Mouse (Mus musculus): ENCODE measurements at regions not wholly inside any gene's neighbourhood (a gene's known extent, or its start where the extent isn't known, plus 50 kb on each side); places are given as distances from the start of the nearest gene placed in this dataset.
A peak's percentile ranks its signal among the peaks of the same experiment; 100 is the strongest.
"Not testable (repeated sequence)": the region's sequence is repeated elsewhere in the genome, so short reads cannot be mapped to it uniquely, and the experiment has no call there.

DNA sequence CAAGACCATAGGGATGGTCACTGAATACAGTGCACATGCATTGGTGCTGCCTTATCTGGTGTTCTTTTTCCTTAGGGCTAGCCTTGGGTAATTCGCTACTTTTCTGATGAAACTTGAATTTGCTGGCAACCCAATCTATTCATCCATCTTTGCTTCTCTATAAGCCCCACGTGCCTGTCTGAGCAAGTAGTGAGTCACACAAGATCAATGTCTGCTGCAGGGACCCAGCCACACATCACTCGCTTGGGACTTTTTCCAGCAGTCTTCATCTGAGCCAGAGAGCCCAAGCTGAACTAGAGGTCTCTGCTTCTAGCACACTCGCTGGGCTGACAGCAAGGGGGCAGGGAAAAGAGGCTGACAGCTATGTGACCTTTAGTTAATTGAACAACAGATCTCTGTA, 464.3 kb upstream of the Nmur2 start:
- DNase-seq: no peak

- DNase-seq: no peak
These were observed 474.1 kb upstream of the Nmur2 start for GRCm38 (mm10) chr11:56514941-56515340.

GRCm38 (mm10) chr11:56518486-56518885, 477.7 kb upstream of the Nmur2 start:
- DNase-seq: no peak

- DNase-seq: no peak
These were observed 460.5 kb upstream of the Gria1 start for GRCm38 (mm10) chr11:56550736-56551135.

DNA sequence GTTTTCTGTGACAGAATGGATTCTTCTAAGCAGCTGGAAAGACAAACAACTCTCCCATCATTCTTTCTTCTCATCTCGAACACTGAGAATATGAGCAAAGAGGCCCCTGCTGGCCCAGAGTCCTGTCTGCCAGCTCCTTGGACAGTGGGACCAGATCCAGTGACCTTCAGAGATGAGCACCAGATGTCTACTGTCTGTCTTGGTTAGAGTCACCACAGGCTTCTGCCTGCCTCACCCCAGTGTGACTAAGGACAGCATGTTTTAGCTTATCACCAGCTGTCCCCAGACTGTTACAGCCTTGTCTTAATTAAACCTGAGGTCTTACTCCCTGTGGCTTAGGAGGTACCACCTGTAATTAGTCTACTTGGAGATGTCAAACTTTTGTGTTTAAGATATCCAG, 454.9 kb upstream of the Gria1 start:
- DNase-seq: peak; percentile 30

DNA sequence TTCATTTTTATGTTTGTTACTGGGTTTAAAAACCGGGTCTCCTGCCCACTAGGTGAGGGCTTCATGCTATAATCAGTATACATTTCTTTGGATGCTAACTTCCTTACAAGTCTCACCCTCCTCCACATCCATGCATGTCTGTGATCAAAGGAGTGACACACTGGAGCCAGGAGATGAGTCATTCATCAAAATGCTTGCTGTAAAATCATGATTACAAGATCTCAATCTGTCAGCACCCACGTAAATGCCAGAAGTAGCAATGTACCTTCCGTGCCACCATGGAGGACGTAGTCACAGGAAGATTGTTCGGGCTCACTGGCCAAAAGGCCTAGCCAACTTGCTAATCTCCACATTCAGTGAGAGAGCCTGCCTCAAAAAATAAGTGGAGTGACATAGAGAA, 431.2 kb upstream of the Gria1 start:
- no peak for DNase-seq

DNA sequence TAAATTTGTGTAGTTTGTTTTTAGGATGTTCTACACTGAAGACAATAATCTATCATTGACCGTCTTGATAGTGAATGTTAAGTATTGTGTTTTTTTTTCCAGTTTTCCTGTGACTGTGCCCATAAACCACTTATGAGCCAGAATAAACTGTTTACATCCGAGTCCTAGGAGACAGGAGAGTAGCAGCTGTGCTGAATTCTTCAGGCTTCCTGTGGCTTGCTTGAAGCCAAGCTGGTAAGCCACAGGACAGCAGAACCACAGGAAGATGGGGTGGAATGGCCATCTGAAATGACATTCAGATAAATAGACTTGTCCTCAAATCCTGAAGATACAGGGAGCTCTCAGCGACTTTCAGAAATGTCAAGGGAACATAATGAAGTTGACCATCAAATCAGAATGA, 428.1 kb upstream of the Gria1 start:
- peak; percentile 18 for DNase-seq

DNA sequence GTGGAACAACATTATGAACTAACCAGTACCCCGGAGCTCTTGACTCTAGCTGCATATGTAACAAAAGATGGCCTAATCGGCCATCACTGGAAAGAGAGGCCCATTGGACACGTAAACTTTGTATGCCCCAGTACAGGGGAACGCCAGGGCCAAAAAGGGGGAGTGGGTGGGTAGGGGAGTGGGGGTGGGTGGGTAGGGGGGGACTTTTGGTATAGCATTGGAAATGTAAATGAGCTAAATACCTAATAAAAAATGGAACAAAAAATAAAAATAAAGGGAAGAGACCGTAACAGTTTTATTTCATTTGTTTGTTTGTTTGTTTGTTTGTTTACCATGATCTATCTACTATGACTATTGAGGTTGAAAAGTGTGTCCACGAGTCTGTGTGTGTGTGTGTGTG, 417.8 kb upstream of the Gria1 start:
- not testable (repeated sequence) for DNase-seq

DNA sequence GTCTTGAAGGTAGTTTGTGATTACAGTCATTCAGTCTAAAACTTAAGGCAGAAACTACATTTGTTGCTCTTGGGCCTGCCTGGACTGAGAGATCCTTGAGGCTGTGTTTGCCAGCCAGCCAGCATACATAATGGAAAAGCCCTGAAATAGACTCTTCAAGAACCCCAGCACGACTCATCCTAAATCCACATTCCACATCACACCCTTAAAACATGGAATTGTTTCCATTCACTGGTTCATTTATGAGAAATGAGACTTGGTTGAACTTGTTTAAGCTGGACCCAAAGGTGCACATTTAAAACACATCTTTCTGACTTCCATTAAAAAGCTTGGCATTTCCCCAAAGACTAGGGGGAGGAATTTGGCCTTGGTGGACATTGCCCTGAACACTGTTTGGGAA, 407.4 kb upstream of the Gria1 start:
- no peak for DNase-seq

GRCm38 (mm10) chr11:56627659-56628058, 383.5 kb upstream of the Gria1 start:
- no peak for DNase-seq

DNA sequence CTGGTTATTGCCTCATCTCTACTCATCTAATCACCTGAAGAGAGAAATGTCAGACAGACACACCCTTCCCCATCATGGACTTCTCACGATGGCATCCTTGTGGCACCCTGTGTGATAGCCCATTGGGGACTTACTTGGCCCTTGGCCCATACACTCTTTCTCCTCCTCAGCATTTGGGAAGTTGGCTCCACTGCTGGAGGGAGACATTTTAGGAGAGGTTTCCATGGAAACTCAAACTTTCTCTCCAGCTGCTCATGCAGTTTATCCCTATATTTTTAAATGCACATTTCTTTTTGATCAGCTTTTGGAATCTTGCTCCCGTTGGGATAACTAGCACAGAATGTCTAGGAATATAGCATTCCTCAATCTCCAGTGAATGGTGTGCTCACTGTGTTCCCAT, 377.7 kb upstream of the Gria1 start:
- DNase-seq: no peak

DNA sequence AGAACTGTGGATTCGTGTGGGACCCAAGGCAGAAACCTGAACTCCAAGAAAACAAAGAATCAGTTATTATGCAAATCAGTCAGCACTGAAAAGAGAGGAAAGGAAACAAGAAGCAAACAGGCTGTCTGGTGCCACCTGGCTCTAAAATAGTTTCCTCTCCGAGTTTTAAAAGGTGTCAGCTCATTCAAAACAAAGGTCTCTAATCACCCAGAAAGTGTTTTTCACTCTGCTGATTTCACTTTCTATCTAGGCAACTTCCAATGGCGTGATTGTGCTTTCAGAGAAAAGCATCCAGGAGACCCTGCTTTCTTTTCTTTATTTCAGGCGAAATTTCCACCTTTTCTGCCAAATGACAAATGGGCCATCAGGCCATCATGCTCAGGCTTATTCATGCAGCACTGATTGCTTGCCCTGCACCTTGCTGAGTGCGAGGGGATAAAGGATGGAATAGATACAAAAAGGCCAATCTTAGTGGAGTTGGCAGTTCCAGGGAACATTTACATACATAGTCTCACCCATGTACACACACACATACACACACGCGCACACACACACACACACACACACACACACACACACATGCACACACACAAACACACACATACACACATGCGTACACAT, 374.5 kb upstream of the Gria1 start:
- no peak for DNase-seq

- DNase-seq: no peak
These were observed 369.5 kb upstream of the Gria1 start for GRCm38 (mm10) chr11:56641716-56642115.

All from lung, postnatal 36 days (tissue).